ENCODE assay signal across 9 mouse cellular contexts in the genomic region with DNA sequence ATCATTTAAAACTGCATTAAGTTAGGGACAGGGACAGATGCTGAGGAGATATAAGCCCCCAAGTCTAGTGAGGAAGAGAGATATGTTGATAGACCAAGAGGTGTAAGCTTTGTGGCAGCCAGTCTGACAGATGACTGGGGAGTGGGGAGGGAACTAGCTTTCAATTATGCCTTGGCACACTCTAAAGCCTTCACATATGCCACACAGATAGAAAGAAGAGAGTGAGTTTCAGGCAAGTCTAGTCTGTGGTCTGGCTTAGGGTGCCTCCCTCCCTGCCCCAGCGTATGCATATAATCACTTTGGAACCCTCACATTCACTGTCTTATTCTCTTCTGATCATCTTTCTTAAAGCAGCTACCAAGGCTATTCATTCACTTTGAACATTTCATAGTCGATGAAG. TPM values are rescaled to one million over a fixed set of nuclear protein-coding genes. Genes with fewer than 3 reads are reported as not detected.
DNase-seq lines count a peak whose midpoint lies in the region; ATAC-seq and TF ChIP-seq lines count a peak whose summit lies in the region.
"Had no signal": no experiment of that assay in that cellular context is flagged by ENCODE, and none has a peak within 500 bp of the region (broad histone marks: within the 10 kb centered on the region; RNA-seq: fewer than 3 reads in every experiment).

No protein-coding gene starts in this region.

- no peak for DNase-seq in heart, postnatal 4 days
- DNase-seq in brain, embryonic 14.5 days (ENCODE audit: low read depth) = peak; percentile 74
- no peak for DNase-seq in hindbrain, embryonic 11.5 days (ENCODE audit: low spot score)
- no peak for DNase-seq in midbrain, embryonic 10.5 days (ENCODE audit: low spot score)
- DNase-seq in yolk sac, embryonic 10.5 days (ENCODE audit: low spot score) = no peak
- DNase-seq in thymus, adult 2 months = no peak
- no peak for DNase-seq in adrenal gland, postnatal 25 days

- peak overlapping the region; percentile 43 for H3K4me3 ChIP-seq in heart, embryonic 15.5 days
- H3K4me3 ChIP-seq in hindbrain, embryonic 11.5 days (ENCODE audit: low read depth, low read length) = no peak overlapping the region; the same call in 1 of the 2 replicates
- peak overlapping the region; percentile 54 for H3K4me3 ChIP-seq in midbrain, embryonic 10.5 days
- no peak overlapping the region for H3K4me3 ChIP-seq in thymus, adult 2 months (ENCODE audit: control insufficient read depth, insufficient read depth, low read length)

- H3K36me3 ChIP-seq in heart, embryonic 15.5 days = peaks cover 10% of the 10 kb centered on the region; the same call in 1 of the 2 replicates
- no peaks in the 10 kb centered on the region for H3K36me3 ChIP-seq in hindbrain, embryonic 11.5 days (ENCODE audit: control insufficient read depth, insufficient read depth, low read length)
- no peaks in the 10 kb centered on the region for H3K36me3 ChIP-seq in midbrain, embryonic 10.5 days
- peaks cover 11% of the 10 kb centered on the region; the same call in 1 of the 2 replicates for H3K36me3 ChIP-seq in thymus, adult 2 months (ENCODE audit: control insufficient read depth, insufficient read depth, low read length)

- no peaks in the 10 kb centered on the region for H3K9me3 ChIP-seq in heart, embryonic 15.5 days (replicated peaks)
- no peaks in the 10 kb centered on the region for H3K9me3 ChIP-seq in hindbrain, embryonic 11.5 days (ENCODE audit: control insufficient read depth, low read length)
- no peaks in the 10 kb centered on the region for H3K9me3 ChIP-seq in midbrain, embryonic 10.5 days (replicated peaks)

- 14% methylated on average over 2 of the region's 2 CpGs for WGBS in heart, embryonic 15.5 days
- WGBS in hindbrain, embryonic 11.5 days = 15% methylated on average over 2 of the region's 2 CpGs
- WGBS in midbrain, embryonic 10.5 days = 18% methylated on average over 2 of the region's 2 CpGs
- 12% methylated on average over 2 of the region's 2 CpGs for WGBS in thymus, adult 2 months

- no peaks in the 10 kb centered on the region for H3K27me3 ChIP-seq in heart, embryonic 15.5 days
- no peaks in the 10 kb centered on the region for H3K27me3 ChIP-seq in hindbrain, embryonic 11.5 days (ENCODE audit: control insufficient read depth, insufficient read depth, low read length)
- H3K27me3 ChIP-seq in midbrain, embryonic 10.5 days (ENCODE audit: low read depth, poor library complexity, severe bottlenecking) = no peaks in the 10 kb centered on the region
- no peaks in the 10 kb centered on the region for H3K27me3 ChIP-seq in thymus, adult 2 months (ENCODE audit: control insufficient read depth, insufficient read depth, low read length)

- ATAC-seq in heart, embryonic 15.5 days (replicated peaks; ENCODE audit: insufficient number of reproducible peaks, insufficient read depth, low FRiP score, low read depth) = no peak
- ATAC-seq in hindbrain, embryonic 11.5 days (ENCODE audit: low FRiP score) = no peak

- H3K9ac ChIP-seq in heart, embryonic 15.5 days = peak overlapping the region; percentile 17; the same call in 1 of the 2 replicates
- peak overlapping the region; percentile 43; the same call in 1 of the 2 replicates for H3K9ac ChIP-seq in hindbrain, embryonic 11.5 days (ENCODE audit: low read depth, low read length)

- TF ChIP-seq POLR2A in brain, embryonic 14.5 days (IDR thresholded peaks at IDR 0.05; ENCODE audit: borderline replicate concordance, extremely low read depth, insufficient read depth, insufficient read length, poor library complexity, severe bottlenecking) = no peak
- no peak for TF ChIP-seq POLR2A in thymus, adult 2 months (IDR thresholded peaks at IDR 0.05; ENCODE audit: control insufficient read depth, extremely low read depth, insufficient read depth, low read length, poor library complexity)

- no peak overlapping the region for H3K27ac ChIP-seq in heart, embryonic 15.5 days
- H3K27ac ChIP-seq in hindbrain, embryonic 11.5 days (ENCODE audit: low read depth, low read length) = no peak overlapping the region
- H3K27ac ChIP-seq in midbrain, embryonic 10.5 days (replicated peaks) = peak overlapping the region; percentile 68; the same call in 1 of the 2 replicates
- no peak overlapping the region for H3K27ac ChIP-seq in thymus, adult 2 months (ENCODE audit: control insufficient read depth, insufficient read depth, low read length)

- peak overlapping the region; percentile 66 for H3K4me2 ChIP-seq in heart, embryonic 15.5 days
- peak overlapping the region; percentile 49 for H3K4me2 ChIP-seq in hindbrain, embryonic 11.5 days (replicated peaks; ENCODE audit: low read depth, low read length)

- H3K4me1 ChIP-seq in heart, embryonic 15.5 days (replicated peaks) = 0 out of 2 replicates have a peak, but pooled peaks cover 7% of the 10 kb centered on the region
- no peaks in the 10 kb centered on the region for H3K4me1 ChIP-seq in hindbrain, embryonic 11.5 days (replicated peaks; ENCODE audit: control insufficient read depth, insufficient read depth, low read length)
- peaks cover 12% of the 10 kb centered on the region for H3K4me1 ChIP-seq in midbrain, embryonic 10.5 days
- H3K4me1 ChIP-seq in thymus, adult 2 months (replicated peaks; ENCODE audit: control insufficient read depth, insufficient read depth, low read length) = peaks cover 6% of the 10 kb centered on the region

- TF ChIP-seq CTCF in brain, embryonic 14.5 days (IDR thresholded peaks at IDR 0.05; ENCODE audit: borderline replicate concordance, extremely low read depth, insufficient read depth, insufficient read length) = no peak
- no peak for TF ChIP-seq CTCF in thymus, adult 2 months (IDR thresholded peaks at IDR 0.05; ENCODE audit: borderline replicate concordance, control insufficient read depth, extremely low read depth, insufficient read depth, low read length, poor library complexity)

RNA-seq across cellular contexts. Expression of a gene that starts 0.7 kb away (rescaled TPM):
- 0.40 and 0.46 TPM in 2 replicates for polyA plus RNA-seq in heart, embryonic 15.5 days (2015; fragmentation: Nextera tagmentation; extraction: Ambion mirVana)
- under 1 TPM; 0.29 to 0.54 TPM for total RNA-seq in heart, postnatal 4 days (2021)
- polyA plus RNA-seq in brain, embryonic 14.5 days (2012; rRNA removed) = 0.69 and 1.2 TPM in 2 replicates
- 0.60 and 1.1 TPM in 2 replicates for polyA plus RNA-seq in hindbrain, embryonic 11.5 days (2014; fragmentation: Nextera tagmentation; extraction: Ambion mirVana)
- 0.46 and 0.66 TPM in 2 replicates for polyA plus RNA-seq in midbrain, embryonic 10.5 days (2016; fragmentation: Nextera tagmentation; extraction: Ambion mirVana)
- 0.06 TPM in 1 of 2 replicates, not detected in the other for polyA plus RNA-seq in thymus, adult 2 months (2012; rRNA removed)
- total RNA-seq in adrenal gland, postnatal 25 days (2021) = 0.90 and 2.6 TPM in 2 replicates
- polyA plus RNA-seq: small intestine, adult 2 months had no signal

RNA-seq across cellular contexts. Expression of a gene that starts 28.6 kb away (rescaled TPM):
- 40.6 and 44.8 TPM in 2 replicates for polyA plus RNA-seq in heart, embryonic 15.5 days (2015; fragmentation: Nextera tagmentation; extraction: Ambion mirVana)
- 10 to 100 TPM; 49.5 to 57.1 TPM for total RNA-seq in heart, postnatal 4 days (2021)
- polyA plus RNA-seq in brain, embryonic 14.5 days (2012; rRNA removed) = 18.0 and 18.9 TPM in 2 replicates
- 15.0 and 16.8 TPM in 2 replicates for polyA plus RNA-seq in hindbrain, embryonic 11.5 days (2014; fragmentation: Nextera tagmentation; extraction: Ambion mirVana)
- polyA plus RNA-seq in midbrain, embryonic 10.5 days (2016; fragmentation: Nextera tagmentation; extraction: Ambion mirVana) = 11.8 and 15.5 TPM in 2 replicates
- polyA plus RNA-seq in thymus, adult 2 months (2012; rRNA removed) = 82.2 and 91.8 TPM in 2 replicates
- total RNA-seq in adrenal gland, postnatal 25 days (2021) = 109 and 114 TPM in 2 replicates

RNA-seq across cellular contexts. Expression of a gene that starts 45.4 kb away (rescaled TPM):
- 0.45 and 0.56 TPM in 2 replicates for polyA plus RNA-seq in heart, embryonic 15.5 days (2015; fragmentation: Nextera tagmentation; extraction: Ambion mirVana)
- total RNA-seq in heart, postnatal 4 days (2021) = 1 to 10 TPM in 1 of 2 experiments, under 1 TPM in 1; 0.97 to 1.2 TPM
- polyA plus RNA-seq in brain, embryonic 14.5 days (2012; rRNA removed) = 1.5 and 2.4 TPM in 2 replicates
- polyA plus RNA-seq in hindbrain, embryonic 11.5 days (2014; fragmentation: Nextera tagmentation; extraction: Ambion mirVana) = 1.1 and 1.4 TPM in 2 replicates
- 1.1 and 1.2 TPM in 2 replicates for polyA plus RNA-seq in midbrain, embryonic 10.5 days (2016; fragmentation: Nextera tagmentation; extraction: Ambion mirVana)
- polyA plus RNA-seq in thymus, adult 2 months (2012; rRNA removed) = 2.9 and 3.9 TPM in 2 replicates
- 1.1 and 1.9 TPM in 2 replicates for total RNA-seq in adrenal gland, postnatal 25 days (2021)

RNA-seq across cellular contexts. Expression of a gene that starts 57.9 kb away (rescaled TPM):
- 88.5 and 98.2 TPM in 2 replicates for polyA plus RNA-seq in heart, embryonic 15.5 days (2015; fragmentation: Nextera tagmentation; extraction: Ambion mirVana)
- total RNA-seq in heart, postnatal 4 days (2021) = 10 to 100 TPM; 68.8 to 70.0 TPM
- polyA plus RNA-seq in brain, embryonic 14.5 days (2012; rRNA removed) = 36.1 and 46.2 TPM in 2 replicates
- 71.2 and 74.7 TPM in 2 replicates for polyA plus RNA-seq in hindbrain, embryonic 11.5 days (2014; fragmentation: Nextera tagmentation; extraction: Ambion mirVana)
- polyA plus RNA-seq in midbrain, embryonic 10.5 days (2016; fragmentation: Nextera tagmentation; extraction: Ambion mirVana) = 79.9 and 85.5 TPM in 2 replicates
- polyA plus RNA-seq in thymus, adult 2 months (2012; rRNA removed) = 49.9 and 56.3 TPM in 2 replicates
- 51.0 and 53.3 TPM in 2 replicates for total RNA-seq in adrenal gland, postnatal 25 days (2021)

Comparison
In these comparisons a context has a peak if more than half of its experiments do, and no peak if none do; other contexts are left out.
1. H3K4me3 ChIP-seq: peak in heart, embryonic 15.5 days (single experiment) and midbrain, embryonic 10.5 days (single experiment); none in hindbrain, embryonic 11.5 days (single experiment) and thymus, adult 2 months (single experiment).